Mouse (Mus musculus) G1E (cell line): Measurements from ENCODE around the gene Vwa2.

Experiments
- CTCF ChIP-seq: IDR thresholded peaks from 2 replicates; pipeline ENCODE4 v1.5.1; 2012; ENCODE audit warnings: low read depth, low read length, inconsistent platforms, mixed read lengths
- GATA1 ChIP-seq: IDR thresholded peaks from 2 replicates; pipeline ENCODE4 v1.6.1; 2012; ENCODE audit warnings: borderline replicate concordance, low read length, inconsistent platforms, mixed read lengths
- GATA2 ChIP-seq: IDR thresholded peaks from 2 replicates; pipeline ENCODE4 v1.6.1; 2012; ENCODE audit warnings: low read depth, low read length, inconsistent platforms, borderline replicate concordance
- POLR2AphosphoS5 ChIP-seq: IDR thresholded peaks from 2 replicates; pipeline ENCODE4 v1.6.1; 2012; ENCODE audit warnings: low read depth, low read length, inconsistent platforms; ENCODE audit not compliant: insufficient replicate concordance
- TAL1 ChIP-seq: conservative IDR thresholded peaks from 2 replicates; pipeline ENCODE4 v1.6.1; 2012; ENCODE audit warnings: low read depth, low read length, inconsistent platforms, mixed read lengths

- TF ChIP-seq CTCF (no peak), GATA2 (no peak), GATA1 (no peak), TAL1 (no peak), POLR2AphosphoS5 (no peak)
Measured at GRCm38 (mm10) chr19:56929392-56929791, 55.3 kb downstream of the Vwa2 start.
